Mouse (Mus musculus): ENCODE measurements around the gene Vamp2.
"Not testable (repeated sequence)": the region's sequence is repeated elsewhere in the genome, so short reads cannot be mapped to it uniquely, and the experiment has no call there.

Gene Vamp2

DNA sequence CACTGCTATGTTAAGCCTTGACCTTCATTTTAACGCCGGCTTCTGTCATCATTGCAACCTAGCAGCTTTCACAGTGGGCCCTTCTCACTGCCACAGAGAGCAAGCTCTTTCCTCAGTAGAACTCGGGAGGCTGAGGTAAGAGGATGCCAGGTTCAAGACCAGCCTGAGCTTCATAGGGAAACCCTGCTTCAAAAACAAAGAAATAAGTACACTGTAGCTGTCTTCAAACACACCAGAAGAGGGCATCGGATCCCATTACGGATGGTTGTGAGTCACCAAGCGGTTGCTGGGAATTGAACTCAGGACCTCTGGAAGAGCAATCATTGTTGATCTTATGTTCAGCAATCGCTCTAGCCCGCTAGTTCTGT is 7.5 kb upstream of the Vamp2 start:
- DNase-seq (ENCODE audit: low read depth, low spot score) = no peak

DNA sequence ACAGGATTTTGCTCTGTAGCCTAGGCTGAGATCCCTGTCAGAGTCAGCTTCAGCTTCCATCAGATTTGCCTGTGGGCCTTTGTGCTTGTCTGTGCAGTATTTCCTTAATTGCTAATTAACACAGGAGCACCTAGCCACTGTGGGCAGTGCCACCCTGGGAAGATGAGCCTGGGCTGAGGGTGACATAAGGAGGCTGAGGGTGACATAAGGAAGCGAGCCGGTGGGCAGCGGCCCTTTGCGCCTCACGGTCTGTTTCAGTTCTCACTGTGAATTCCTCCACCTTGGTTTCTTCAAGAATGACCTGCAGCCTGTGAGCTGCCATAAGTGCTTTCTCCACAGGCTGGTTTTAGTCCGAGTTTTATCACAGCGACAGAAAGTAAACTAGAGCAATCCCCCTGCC is 6.7 kb upstream of the Vamp2 start:
- no peak for DNase-seq (ENCODE audit: low read depth, low spot score)

DNA sequence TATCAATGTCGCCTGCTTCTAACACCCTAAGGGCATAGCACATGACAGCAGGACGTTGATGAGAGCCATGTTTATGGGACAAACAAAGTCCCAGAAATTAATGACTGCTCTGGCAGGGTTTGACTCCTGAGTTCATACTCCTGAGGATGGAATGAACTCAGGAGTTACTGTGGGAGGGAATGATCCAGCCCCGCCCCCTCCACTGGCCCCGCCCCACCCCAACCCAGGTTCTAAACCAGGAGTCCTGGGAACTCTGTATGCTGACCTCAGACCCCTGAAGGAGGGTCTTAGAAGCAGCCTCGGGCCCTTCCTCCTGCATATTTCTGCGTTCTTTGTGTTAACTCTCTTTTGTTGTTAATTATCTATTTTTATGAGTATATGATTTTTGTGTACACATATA is 2.7 kb upstream of the Vamp2 start:
- DNase-seq (ENCODE audit: low read depth, low spot score) = no peak

DNA sequence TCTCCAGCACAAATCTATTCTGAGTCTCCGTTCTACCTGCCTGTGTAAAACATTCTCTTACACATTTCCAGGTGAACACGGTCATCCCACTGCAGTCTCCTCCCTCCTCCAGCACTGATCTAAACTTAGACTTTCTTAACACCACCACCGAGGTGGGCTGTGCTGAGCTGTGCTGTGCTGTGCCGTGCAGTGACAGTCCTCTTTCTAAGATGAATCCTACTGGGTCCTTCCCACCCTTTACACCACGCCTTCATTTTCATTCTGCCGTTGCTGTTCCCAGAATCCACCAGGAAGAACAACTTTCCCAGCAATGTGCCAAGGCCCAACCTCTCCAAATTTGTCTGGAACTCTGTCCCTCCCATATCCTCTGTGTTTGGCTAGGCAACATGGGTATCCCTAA is 1.9 kb upstream of the Vamp2 start:
- DNase-seq (ENCODE audit: low read depth, low spot score) = no peak

DNA sequence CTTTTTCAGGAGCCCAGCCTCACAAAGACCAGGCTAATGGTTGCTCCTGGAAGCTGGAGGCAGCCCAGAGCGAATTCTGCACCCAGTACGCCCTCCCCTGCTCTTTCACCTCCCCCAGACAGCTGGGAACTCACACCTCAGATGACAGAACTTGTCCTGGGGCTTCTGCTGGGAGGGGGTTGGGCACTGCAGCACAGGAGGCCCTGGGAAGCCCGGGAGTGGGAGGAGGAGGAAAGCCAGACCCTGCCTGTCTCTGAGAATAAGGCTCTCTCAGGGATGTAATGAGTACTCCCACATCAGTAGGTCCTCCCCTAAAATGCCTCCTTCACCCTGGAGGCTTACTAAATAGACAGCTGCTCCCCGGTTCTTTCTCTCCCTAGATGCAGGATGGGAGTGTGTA is 1.2 kb upstream of the Vamp2 start:
- no peak for DNase-seq (ENCODE audit: low read depth, low spot score)

DNA sequence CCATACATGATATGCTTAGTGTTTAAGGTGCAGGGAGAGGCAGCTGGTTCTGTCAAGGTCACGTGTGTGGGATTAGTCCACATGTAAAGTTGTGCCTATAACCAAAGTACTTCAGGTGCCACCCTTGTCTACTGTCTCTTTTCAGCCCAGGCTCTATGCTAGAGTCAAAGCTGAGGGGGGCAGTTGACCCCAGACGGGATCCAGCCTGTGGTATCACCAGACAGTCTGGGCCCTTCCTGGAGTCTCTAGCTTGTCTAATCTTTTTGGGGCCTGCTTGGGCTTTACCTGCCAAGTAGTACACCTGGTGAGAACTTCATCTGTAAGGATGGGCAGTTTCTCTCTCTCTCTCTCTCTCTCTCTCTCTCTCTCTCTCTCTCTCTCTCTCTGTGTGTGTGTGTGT is 693 bp upstream of the Vamp2 start:
- no peak for DNase-seq (ENCODE audit: low read depth, low spot score)

DNA sequence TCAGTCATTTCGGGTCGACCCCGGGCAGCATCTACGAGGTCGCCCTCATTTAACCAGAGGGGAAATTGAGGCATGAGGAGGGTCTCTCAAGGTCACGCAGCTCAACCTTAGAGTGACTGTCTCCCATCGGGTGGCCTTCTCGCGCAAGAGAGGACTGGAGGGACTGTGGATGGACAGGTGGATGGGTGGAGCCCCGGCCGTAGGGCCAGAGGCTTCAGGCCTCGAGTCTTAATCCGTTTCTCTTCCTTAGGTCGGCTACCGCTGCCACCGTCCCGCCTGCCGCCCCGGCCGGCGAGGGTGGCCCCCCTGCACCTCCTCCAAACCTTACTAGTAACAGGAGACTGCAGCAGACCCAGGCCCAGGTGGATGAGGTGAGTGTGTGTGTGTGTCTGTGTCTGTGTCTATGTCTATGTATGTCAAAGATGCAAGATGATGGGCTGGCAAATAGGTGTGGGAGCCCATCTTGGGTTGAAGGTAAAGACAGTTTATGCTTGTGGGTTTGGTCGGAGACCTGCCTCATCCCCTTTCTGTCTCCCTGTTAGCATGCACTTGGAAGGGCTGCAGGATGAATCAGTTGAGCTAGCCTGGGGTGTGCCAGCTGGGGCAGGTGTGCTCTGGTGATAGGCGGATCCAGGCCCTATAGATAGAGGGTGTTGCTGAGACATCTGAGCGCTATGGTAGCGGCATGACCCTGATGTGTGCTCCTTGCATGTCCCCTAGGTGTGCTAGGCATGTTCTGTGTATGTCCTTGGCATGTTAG is 746 bp downstream of the Vamp2 start:
- DNase-seq (ENCODE audit: low read depth, low spot score) = no peak

DNA sequence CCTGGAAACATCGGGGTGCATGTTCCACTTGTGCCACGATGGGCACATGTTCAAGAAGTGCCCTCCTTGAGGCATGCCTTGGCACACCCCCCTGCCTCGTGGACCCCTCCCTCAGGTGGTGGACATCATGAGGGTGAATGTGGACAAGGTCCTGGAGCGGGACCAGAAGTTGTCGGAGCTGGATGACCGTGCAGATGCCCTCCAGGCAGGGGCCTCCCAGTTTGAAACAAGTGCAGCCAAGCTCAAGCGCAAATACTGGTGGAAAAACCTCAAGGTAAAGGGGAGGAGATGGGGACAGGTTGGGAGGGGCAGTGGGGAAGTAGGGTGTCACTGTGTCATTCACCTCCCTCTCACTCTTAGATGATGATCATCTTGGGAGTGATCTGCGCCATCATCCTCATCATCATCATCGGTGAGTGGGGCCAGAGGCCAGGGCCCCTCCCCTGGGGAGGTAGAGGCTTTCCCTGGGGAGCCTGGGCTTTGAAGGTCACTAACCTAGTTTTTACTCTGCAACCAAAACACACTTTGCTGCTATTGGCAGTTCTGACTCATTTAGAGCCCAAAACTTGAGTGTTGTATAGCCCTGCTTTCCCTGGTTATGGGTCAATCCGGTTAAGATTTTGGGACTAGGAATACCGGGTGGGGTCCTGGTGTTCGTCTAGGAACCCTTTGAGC is 1.5 kb downstream of the Vamp2 start:
- DNase-seq (ENCODE audit: low read depth, low spot score) = no peak

DNA sequence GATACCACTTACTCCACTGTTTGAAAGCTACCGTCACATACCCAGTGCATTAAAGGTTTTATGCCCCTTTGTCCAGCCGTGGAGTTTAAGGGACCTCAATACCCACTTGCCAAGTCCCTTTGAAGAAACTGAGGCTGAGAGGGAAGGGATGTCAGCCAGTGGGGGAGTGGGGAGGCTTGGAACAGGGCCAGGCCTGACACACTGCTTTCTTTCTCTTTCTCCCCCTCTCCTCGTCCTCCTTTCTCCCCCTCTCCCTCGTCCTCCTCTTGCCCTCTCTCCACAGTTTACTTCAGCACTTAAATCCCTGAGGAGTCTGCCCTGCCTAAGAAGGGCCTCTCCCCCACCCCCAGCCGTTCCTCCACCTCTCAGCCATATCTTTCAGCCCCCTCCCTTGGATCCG is 2.1 kb downstream of the Vamp2 start:
- DNase-seq (ENCODE audit: low read depth, low spot score) = no peak

DNA sequence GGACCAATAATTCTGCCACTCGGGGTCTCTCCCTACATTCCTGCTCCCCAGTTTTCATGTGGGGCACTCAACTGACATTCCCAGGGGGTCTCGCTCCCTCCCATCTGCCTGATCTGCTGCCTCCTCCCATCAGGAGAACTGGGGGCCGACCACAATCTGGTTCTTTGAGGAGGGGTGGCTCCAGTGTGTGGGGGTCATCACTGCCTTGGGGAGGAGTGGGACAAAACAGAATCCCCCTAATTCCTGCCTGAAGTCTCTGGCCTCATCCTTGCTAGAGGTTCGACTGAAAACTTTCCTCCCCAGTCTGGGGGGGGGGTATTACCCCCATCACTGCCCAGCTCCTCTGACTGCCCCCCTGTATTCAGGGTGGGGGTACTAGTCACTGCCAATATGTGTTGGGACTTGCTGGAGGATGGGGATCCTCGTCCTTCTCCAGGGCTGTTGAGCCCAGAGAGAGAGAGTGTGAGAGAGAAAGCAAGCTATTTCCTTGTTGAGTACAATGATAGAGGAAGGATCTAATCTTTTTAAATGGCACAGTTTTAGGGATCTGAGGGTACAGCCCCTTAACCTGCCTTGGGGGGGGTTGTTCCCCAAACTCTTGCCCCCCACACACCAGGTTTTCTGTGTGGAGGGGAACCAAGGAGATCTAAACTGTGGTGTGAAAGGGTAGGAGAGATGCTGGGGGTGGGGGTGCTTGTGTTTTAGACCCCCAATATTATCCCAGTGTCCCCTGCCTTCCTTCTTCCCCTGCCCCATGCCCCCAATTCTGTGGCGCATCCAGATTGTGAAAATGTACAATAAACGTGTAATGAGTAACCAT is 3.5 kb downstream of the Vamp2 start:
- DNase-seq (ENCODE audit: low read depth, low spot score) = no peak

DNA sequence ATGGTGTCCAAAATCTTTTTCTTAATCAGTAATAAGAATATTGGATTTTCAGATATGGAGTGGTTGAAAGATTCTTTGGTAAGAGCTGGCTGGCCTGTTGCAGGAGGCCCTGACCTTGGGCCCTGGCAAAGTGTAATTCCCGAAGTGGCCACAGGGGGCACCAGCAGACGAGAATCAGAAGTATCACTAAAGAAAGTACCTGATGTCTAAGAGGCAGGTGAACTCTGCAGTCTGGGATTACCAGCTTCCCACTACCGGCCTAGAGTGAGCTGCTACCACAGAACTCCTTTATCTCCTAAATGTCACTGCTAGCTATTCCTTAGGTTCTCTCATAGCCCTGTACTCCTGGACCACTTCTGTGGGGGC is 4.1 kb downstream of the Vamp2 start:
- DNase-seq (ENCODE audit: low read depth, low spot score) = peak; percentile 72

DNA sequence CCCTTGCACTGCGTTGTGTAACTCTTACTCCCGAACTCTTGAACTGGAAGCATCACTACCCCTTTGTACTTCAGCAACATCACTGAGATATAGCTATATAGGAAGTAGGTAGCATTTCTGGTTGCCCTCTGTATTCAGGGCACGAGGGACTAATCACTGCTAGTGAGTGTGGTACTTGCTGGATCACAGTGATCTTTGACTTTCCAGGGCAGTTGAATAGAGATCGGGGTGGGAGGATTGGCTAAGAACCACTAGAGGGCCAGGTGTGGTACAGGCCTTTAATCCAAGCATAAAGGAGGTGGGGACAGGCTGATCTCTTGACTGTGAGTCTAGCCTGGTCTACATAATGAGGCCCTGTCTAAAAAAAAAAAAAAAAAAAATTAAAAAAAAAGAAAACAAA is 4.6 kb downstream of the Vamp2 start:
- no peak for DNase-seq (ENCODE audit: low read depth, low spot score)

DNA sequence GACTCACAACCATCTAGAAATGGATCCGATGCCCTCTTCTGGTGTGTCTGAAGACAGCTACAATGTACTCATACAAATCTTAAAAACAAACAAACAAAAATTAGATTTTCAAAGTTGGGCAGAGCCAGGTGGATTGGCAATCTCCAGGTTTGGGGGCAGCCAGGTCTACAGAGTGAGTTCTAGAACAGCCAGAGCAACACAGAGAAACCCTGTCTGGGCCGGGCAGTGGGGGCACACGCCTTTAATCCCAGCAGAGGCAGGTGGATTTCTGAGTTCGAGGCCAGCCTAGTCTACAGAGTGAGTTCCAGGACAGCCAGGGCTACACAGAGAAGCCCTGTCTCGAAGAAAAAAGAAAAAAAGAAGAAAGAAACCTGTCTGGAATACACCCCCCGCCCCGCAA is 5.6 kb downstream of the Vamp2 start:
- DNase-seq (ENCODE audit: low read depth, low spot score) = not testable (repeated sequence)

DNA sequence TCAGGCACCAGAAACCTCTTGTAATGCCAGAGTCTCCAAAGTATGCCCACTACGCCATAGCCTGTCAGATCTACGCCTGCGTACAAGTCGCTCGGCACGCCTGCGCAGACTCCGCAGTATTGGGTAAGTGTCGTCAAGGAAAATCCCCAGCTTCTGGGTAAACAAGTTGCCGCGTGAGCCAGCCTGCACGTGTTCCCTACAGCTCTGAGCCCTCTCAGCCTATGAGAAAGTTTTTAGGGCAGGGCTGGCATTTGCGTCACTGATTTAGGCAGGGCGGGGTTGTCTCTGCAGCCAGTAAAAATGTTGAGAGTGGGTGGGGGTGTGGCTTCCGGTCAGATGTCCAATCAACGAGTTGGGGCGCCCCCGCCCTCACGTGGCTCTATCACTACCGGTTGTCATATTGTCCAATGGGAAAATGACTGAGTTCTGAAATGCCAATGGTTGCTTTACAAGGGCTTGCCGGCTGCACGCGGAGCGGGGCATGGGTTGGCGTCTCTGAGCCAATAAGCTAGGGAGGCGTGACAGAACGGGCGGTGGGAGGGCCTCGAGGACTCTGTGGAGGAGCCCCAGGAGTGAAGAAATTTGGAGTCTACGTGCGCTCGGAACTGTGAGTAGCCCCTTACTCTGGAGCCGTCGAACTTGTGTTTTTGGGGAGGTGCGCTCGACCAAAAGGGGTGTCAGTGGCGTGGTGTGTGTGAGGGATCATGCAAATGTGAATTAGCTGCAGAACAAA is 6.6 kb downstream of the Vamp2 start, which contains the start of gene Per1:
Per1 (plus strand) TSS at position 521 of the 733 bp plus-strand sequence.
- DNase-seq (ENCODE audit: low read depth, low spot score) = peak; percentile 100

DNA sequence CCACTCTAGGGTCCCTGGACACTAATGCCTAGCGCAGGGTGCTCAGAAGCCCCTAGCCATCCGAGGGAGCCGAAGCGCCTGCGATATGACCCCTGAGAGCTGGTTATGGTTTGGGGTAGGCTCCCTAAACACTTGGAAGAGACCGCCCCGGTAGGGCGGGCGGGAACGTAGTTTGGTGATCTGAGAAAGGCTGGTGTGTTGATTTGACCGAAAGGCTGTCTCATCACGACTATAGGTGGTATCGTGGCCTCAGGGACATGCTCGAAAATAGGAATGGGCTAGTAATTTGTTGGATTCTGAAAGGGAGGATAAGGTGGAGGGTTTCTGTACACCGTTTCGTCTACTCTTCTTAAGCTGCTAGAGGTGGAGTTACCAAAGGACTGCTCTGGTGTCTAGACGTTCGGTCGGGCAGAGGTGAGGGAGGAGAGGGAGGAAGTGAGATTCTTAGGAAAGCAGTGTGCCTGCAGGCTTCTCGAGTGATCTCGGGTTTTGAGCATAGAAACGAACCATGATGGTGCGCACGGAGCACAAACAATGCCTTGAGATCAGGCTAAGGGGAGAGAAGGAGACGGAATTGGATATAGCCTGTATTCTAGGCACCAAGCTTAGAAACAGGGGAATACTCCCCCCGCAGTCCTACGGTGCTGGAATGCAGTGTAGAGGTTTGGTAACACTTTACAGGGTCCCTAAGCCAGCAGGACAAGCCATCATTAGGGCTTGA is 7.4 kb downstream of the Vamp2 start:
- peak; percentile 66 for DNase-seq (ENCODE audit: low read depth, low spot score)

DNA sequence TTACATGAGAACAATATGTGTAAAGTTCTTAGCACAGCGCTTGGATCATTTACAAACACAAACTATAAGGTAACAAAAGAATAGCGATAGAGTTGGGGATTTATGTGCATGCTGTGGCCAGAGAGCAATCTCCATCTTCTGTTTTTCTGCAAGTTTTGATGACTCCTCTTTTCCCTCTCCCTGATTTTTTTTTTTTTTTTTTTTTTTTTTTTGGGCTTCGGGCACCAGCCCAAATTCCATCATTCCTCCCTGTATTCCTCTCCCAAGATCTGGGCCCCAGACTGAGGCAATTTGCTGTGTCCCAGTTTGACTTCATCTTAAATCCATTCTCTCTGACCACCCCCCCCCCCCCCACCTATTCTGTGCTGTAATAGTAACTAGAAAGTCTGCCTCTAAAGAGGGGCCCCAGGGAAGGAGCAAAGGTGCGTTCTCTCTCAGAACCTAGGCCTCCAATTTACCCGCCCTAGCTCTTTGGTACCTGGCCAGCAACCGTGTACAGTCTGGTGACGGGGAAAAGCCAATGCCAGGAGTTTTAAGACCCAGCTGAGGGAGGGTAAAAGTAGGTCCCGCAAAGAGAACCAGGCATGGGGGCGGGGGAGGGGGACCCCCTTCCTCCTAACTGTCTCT is 8.2 kb downstream of the Vamp2 start:
- peak; percentile 81 for DNase-seq (ENCODE audit: low read depth, low spot score)

DNA sequence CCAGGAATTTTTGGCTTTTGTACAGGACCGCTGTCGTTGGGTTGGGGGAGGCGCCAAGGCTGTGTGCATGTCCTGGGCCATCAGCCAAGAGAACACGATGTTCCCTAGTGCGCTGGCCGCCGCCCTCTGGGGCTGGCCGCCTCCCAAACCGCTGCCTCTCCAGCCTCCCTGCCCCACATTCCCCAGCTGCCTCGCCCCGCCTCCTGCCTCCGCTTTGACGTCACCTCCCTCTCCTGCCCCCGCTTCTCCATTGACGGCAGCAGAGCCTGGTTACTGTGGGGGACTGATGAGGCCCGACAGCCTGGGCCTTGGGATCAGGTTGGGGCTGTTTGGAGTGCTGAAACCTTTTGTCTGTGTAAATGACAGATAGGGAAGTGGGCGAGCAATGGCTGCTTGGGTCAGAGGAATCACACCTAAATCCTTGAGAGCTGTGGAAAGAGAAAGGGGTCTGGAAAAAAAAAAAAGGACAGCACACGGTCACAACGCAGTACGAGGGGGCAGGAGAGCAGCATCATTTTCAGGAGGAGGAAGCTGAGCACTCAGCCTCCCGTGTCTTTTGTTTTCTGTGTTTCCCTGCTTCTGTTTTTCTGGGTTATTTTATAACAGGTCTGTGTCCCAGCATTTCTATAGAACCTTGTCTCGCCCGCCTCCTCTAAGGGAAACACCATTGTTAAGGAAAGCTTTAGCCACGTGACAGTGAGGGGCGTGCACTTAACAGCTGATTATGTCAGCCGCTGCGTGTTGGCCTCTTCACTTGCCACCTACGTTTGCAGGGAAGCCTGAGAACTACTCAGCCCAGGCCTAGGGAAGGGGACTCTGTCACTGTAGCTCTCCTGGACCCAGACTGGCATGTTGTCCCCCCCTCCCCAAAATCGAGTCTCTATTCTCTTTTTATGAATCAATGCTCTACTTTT is 9.0 kb downstream of the Vamp2 start:
- peak; percentile 100 for DNase-seq (ENCODE audit: low read depth, low spot score)

DNA sequence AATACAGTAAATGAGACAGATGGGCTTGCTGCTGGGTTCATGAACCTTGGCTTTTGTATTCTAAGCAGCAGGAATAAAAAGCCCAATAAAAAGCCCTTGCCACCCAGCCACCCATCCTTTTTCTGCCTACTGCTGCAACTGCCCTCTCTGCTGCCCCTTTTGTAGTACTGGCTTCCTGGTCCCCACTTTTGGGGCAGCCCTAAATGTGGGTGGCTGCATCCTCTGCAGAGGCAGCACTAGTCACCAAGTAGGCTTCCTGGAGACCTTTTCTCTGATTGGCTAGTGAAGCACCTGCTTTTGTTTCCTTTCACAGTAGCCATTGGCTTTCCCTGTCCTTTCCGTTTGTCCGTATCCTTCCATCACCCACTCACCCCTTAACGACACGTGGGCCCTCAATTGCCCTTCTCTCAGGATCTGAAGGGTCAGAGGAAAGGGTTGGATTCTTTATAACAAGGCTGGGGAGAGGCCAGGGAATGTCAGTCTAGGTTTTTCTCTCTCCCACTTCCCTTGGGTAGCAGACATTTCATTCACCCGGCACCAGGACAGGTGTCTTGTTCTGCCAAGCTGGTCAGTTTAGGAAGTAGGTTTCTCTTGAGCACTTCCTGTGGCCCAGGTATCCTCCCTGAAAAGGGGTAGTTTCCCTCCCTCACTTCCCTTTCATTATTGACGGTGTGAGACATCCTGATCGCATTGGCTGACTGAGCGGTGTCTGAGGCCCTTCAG is 9.9 kb downstream of the Vamp2 start:
- DNase-seq (ENCODE audit: low read depth, low spot score) = no peak

DNA sequence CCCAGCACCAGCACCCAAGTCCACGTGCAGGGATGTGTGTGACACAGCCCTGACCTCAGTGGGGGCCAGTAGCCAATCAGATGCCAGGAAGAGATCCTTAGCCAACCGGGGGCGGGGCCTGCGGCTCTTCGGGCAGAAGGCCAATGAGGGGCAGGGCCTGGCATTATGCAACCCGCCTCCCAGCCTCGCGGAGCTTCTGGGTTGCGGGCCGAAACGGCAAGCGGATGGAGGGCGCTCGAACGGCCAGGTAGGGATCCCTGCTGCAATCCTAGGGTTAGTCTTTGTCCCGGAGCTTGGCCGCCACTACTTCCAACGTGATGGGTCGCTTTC is 10.4 kb downstream of the Vamp2 start:
- DNase-seq (ENCODE audit: low read depth, low spot score) = peak; percentile 100
